ENCODE assay signal across 19 mouse cellular contexts in genomic region chr6:13964471-13964870, GRCm38 (mm10).
"Had no signal": no experiment of that assay in that cellular context is flagged by ENCODE, and none has a peak within 500 bp of the region (broad histone marks: within the 10 kb centered on the region; RNA-seq: fewer than 3 reads in every experiment).

No protein-coding gene starts in this region.

- DNase-seq: kidney, adult 18-20 months; kidney, adult 9 months; kidney, postnatal 14 days; kidney, postnatal 4 days; left cerebral cortex, postnatal 4 days; liver, postnatal 0 days; lung, embryonic 14.5 days; right cerebral cortex, adult 18-20 months; right cerebral cortex, postnatal 25 days; spleen, adult 18-20 months; thymus, postnatal 25 days had no signal

- H3K27me3 ChIP-seq: limb, embryonic 12.5 days; limb, embryonic 15.5 days; stomach, embryonic 15.5 days had no signal

- H3K4me1 ChIP-seq: limb, embryonic 12.5 days; limb, embryonic 15.5 days; stomach, embryonic 15.5 days had no signal

- H3K4me2 ChIP-seq: limb, embryonic 12.5 days; limb, embryonic 15.5 days; liver, embryonic 11.5 days; lung, embryonic 14.5 days; stomach, embryonic 15.5 days had no signal

- ATAC-seq: intestine, embryonic 16.5 days; liver, postnatal 0 days; lung, postnatal 0 days had no signal

- H3K9ac ChIP-seq: limb, embryonic 12.5 days; limb, embryonic 15.5 days; liver, embryonic 14.5 days; liver, postnatal 0 days; lung, embryonic 14.5 days; stomach, embryonic 15.5 days had no signal

- H3K27ac ChIP-seq: limb, embryonic 12.5 days; limb, embryonic 15.5 days; liver, embryonic 14.5 days; macrophage; stomach, embryonic 15.5 days had no signal

- H3K9me3 ChIP-seq: limb, embryonic 12.5 days; limb, embryonic 15.5 days; stomach, embryonic 15.5 days had no signal

- H3K4me3 ChIP-seq: limb, embryonic 12.5 days; limb, embryonic 15.5 days; stomach, embryonic 15.5 days had no signal

- H3K36me3 ChIP-seq: limb, embryonic 12.5 days; limb, embryonic 15.5 days; stomach, embryonic 15.5 days had no signal
